Comparison of ENCODE assay signal across 9 mouse cellular contexts in the genomic region with DNA sequence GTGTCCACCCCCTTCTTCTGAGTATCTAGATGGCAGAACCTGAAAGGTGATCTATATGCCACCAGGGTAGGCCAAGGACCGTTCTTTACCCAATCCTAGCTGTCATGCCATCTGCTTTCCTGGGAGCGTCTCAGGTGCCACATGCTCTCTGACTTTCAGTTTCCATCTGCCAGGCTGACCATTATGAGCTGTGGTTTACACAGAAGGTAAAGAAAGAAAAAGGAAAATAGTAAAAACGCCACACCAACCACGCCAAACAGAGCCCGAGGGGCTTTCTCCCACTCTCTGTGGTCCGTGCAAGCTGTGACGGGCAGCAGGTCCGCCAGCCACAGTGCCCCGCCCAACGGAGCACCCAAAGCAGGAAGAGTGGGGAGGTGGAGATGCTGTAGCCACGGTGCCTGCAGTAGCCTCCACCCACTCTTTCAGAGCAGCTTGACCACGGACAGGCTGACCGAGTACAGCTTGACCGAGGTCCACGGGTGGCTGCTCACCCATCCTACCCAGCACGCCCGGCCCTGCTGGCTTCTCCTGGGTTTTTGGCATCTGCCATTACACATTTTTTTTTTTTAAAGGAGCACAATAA. TPM values are rescaled to one million over a fixed set of nuclear protein-coding genes. Genes with fewer than 3 reads are reported as not detected.
DNase-seq lines count a peak whose midpoint lies in the region; ATAC-seq and TF ChIP-seq lines count a peak whose summit lies in the region.
"Had no signal": no experiment of that assay in that cellular context is flagged by ENCODE, and none has a peak within 500 bp of the region (broad histone marks: within the 10 kb centered on the region; RNA-seq: fewer than 3 reads in every experiment).

No protein-coding gene starts in this region.

- H3K27ac ChIP-seq in brown adipose tissue, adult 24 weeks (replicated peaks; ENCODE audit: low read depth, low read length), result peak overlapping the region; percentile 44
- H3K27ac ChIP-seq in hindbrain, embryonic 15.5 days (replicated peaks), result peak overlapping the region; percentile 69
- H3K27ac ChIP-seq in lung, postnatal 0 days (ENCODE audit: low read length), result peak overlapping the region; percentile 86

- no peak overlapping the region for H3K9ac ChIP-seq in hindbrain, embryonic 15.5 days
- H3K9ac ChIP-seq in lung, postnatal 0 days (replicated peaks; ENCODE audit: low read depth), result 0 out of 2 replicates have a peak overlapping the region, but pooled peaks have one; percentile 39

- no peak for TF ChIP-seq EP300 in lung, postnatal 0 days (IDR thresholded peaks at IDR 0.05)

- peak overlapping the region; percentile 52 for H3K4me3 ChIP-seq in lung, adult 2 months (replicated peaks; ENCODE audit: extremely low read depth, low read depth, low read length)
- H3K4me3 ChIP-seq in brown adipose tissue, adult 24 weeks (ENCODE audit: insufficient read depth, low read depth, low read length), result peak overlapping the region; percentile 47
- H3K4me3 ChIP-seq in hindbrain, embryonic 15.5 days, result no peak overlapping the region
- H3K4me3 ChIP-seq in lung, postnatal 0 days (ENCODE audit: low read depth, low read length), result peak overlapping the region; percentile 5; the same call in 1 of the 2 replicates
- H3K4me3 ChIP-seq: erythroblast, embryonic 14.5 days had no signal

- TF ChIP-seq POLR2A in lung, adult 2 months (IDR thresholded peaks at IDR 0.05; ENCODE audit: borderline replicate concordance, extremely low read depth, low read depth, low read length), result peak; percentile 49; the same call in 1 of the 2 replicates

- H3K36me3 ChIP-seq in hindbrain, embryonic 15.5 days, result no peaks in the 10 kb centered on the region
- no peaks in the 10 kb centered on the region for H3K36me3 ChIP-seq in lung, postnatal 0 days (ENCODE audit: insufficient read depth, low read length)

- no peaks in the 10 kb centered on the region for H3K27me3 ChIP-seq in hindbrain, embryonic 15.5 days
- no peaks in the 10 kb centered on the region for H3K27me3 ChIP-seq in lung, postnatal 0 days (replicated peaks; ENCODE audit: insufficient read depth, low read length)

- 0 out of 2 replicates have a peak, but pooled peaks have one; percentile 27 for ATAC-seq in hindbrain, embryonic 15.5 days (ENCODE audit: low FRiP score, low read depth)
- peak; percentile 9; the same call in 1 of the 2 replicates for ATAC-seq in lung, postnatal 0 days

- peak; percentile 48 for DNase-seq in lung, adult 2 months
- DNase-seq in lung, postnatal 14 days, result no peak
- DNase-seq in lung, postnatal 0 days (ENCODE audit: low spot score), result peak; percentile 68
- no peak for DNase-seq in frontal cortex, postnatal 14 days (ENCODE audit: low spot score in 2 of 2)
- DNase-seq in layer of hippocampus, adult 9-11 months, result no peak
- DNase-seq in left cerebral cortex, adult 11 months (ENCODE audit: low spot score), result no peak

- TF ChIP-seq CTCF in lung, adult 2 months (IDR thresholded peaks at IDR 0.05; ENCODE audit: insufficient read depth, low read length), result no peak
- no peak for TF ChIP-seq CTCF in lung, postnatal 0 days (IDR thresholded peaks at IDR 0.05)

- no peaks in the 10 kb centered on the region for H3K9me3 ChIP-seq in hindbrain, embryonic 15.5 days
- H3K9me3 ChIP-seq in lung, postnatal 0 days (ENCODE audit: low read length), result no peaks in the 10 kb centered on the region

- WGBS in lung, adult 2 months, result 37% methylated on average over 17 of the region's 17 CpGs
- WGBS in hindbrain, embryonic 15.5 days, result 58% methylated on average over 17 of the region's 17 CpGs
- 53% methylated on average over 17 of the region's 17 CpGs for WGBS in lung, postnatal 0 days

- H3K4me2 ChIP-seq in hindbrain, embryonic 15.5 days, result no peak overlapping the region
- peak overlapping the region; percentile 42 for H3K4me2 ChIP-seq in lung, postnatal 0 days (replicated peaks; ENCODE audit: low read depth, low read length)

- peaks cover 34% of the 10 kb centered on the region for H3K4me1 ChIP-seq in lung, adult 2 months (ENCODE audit: control insufficient read depth, insufficient read depth, low read length)
- peaks cover 36% of the 10 kb centered on the region for H3K4me1 ChIP-seq in brown adipose tissue, adult 24 weeks (ENCODE audit: control insufficient read depth, insufficient read depth, insufficient read length, low read length)
- peaks cover 48% of the 10 kb centered on the region for H3K4me1 ChIP-seq in hindbrain, embryonic 15.5 days (replicated peaks)
- peaks cover 51% of the 10 kb centered on the region for H3K4me1 ChIP-seq in lung, postnatal 0 days (ENCODE audit: insufficient read depth, low read depth, low read length)

RNA-seq across cellular contexts. Expression of gene Nfkbia, which starts 27.0 kb away (rescaled TPM):
- polyA plus RNA-seq in lung, adult 2 months (2012; rRNA removed), result 282 and 367 TPM in 2 replicates
- 29.4 and 35.2 TPM in 2 replicates for polyA plus RNA-seq in brown adipose tissue, adult 24 weeks (2012; ENCODE audit: insufficient read depth, insufficient read length, missing spikeins)
- polyA plus RNA-seq in hindbrain, embryonic 15.5 days (2015; fragmentation: Nextera tagmentation; extraction: Ambion mirVana), result 61.6 and 62.6 TPM in 2 replicates
- polyA plus RNA-seq in lung, postnatal 0 days (2015; fragmentation: Nextera tagmentation; extraction: Ambion mirVana), result 184 and 297 TPM in 2 replicates

Comparison
In these comparisons a context has a peak if more than half of its experiments do, and no peak if none do; other contexts are left out.
1. DNase-seq: peak in lung, adult 2 months (single experiment) and lung, postnatal 0 days (single experiment); none in lung, postnatal 14 days (single experiment), frontal cortex, postnatal 14 days (0 of 2), layer of hippocampus, adult 9-11 months (single experiment) and left cerebral cortex, adult 11 months (single experiment).
2. Peak in every context shown above with its lines, with median percentiles within 50 percentile points of each other: H3K27ac ChIP-seq.